Mouse (Mus musculus) neural tube, embryonic 15.5 days (tissue): ENCODE data around the gene Jag1. TPM values are rescaled to one million over a fixed set of nuclear protein-coding genes. Genes with fewer than 3 reads are reported as not detected.

ENCODE experiments used
- ATAC-seq: fragments of 200-750 bp; cut with Nextera tagmentation; 2 replicates; pipeline ENCODE4 v1.8.0; 2017; ENCODE audit warnings: mild to moderate bottlenecking, moderate TSS enrichment, moderate library complexity; ENCODE audit not compliant: low FRiP score
- H3K27ac ChIP-seq: fragments of 300-500 bp; sonication (generic); replicated peaks from 2 replicates; pipeline ENCODE4 v1.5.1; 2015; ENCODE audit warnings: mild to moderate bottlenecking, inconsistent platforms
- H3K27me3 ChIP-seq: fragments of 300-500 bp; sonication (generic); replicated peaks from 2 replicates; pipeline ENCODE4 v1.6.1; 2015; ENCODE audit warnings: inconsistent platforms
- H3K36me3 ChIP-seq: fragments of 300-500 bp; sonication (generic); 2 replicates; pipeline ENCODE4 v1.6.1; 2015; ENCODE audit warnings: inconsistent platforms
- H3K4me1 ChIP-seq: fragments of 300-500 bp; sonication (generic); 2 replicates; pipeline ENCODE4 v1.6.1; 2015; ENCODE audit warnings: inconsistent platforms
- H3K4me2 ChIP-seq: fragments of 300-500 bp; sonication (generic); 2 replicates; pipeline ENCODE4 v1.6.1; 2015; ENCODE audit warnings: inconsistent platforms, mild to moderate bottlenecking, moderate library complexity
- H3K4me3 ChIP-seq: fragments of 300-500 bp; sonication (generic); replicated peaks from 2 replicates; pipeline ENCODE4 v1.5.1; 2015; ENCODE audit warnings: mild to moderate bottlenecking, inconsistent platforms
- H3K9ac ChIP-seq: fragments of 300-500 bp; sonication (generic); replicated peaks from 2 replicates; pipeline ENCODE4 v1.6.1; 2015; ENCODE audit warnings: mild to moderate bottlenecking, inconsistent platforms
- H3K9me3 ChIP-seq: fragments of 300-500 bp; sonication (generic); replicated peaks from 2 replicates; pipeline ENCODE4 v1.6.1; 2016; ENCODE audit warnings: inconsistent platforms
- WGBS: fragments of 180-500 bp; shearing (Covaris S2); methylation state at CpG from one replicate; pipeline ENCODE4 v1.1.7; 2015; ENCODE audit warnings: mixed read lengths; 5-methylcytosine and 5-hydroxymethylcytosine counted together
- polyA plus RNA-seq: library from polyadenylated mRNA; unstranded; fragments of >200 nt; fragmentation: Nextera tagmentation; extraction: Ambion mirVana; gene quantifications from 2 replicates; pipeline ENCODE4 v1.2.1, GENCODE M21; 2015

Gene Jag1
- polyA plus RNA-seq, 1 experiment from 2014 or later, result 7.5 TPM

DNA sequence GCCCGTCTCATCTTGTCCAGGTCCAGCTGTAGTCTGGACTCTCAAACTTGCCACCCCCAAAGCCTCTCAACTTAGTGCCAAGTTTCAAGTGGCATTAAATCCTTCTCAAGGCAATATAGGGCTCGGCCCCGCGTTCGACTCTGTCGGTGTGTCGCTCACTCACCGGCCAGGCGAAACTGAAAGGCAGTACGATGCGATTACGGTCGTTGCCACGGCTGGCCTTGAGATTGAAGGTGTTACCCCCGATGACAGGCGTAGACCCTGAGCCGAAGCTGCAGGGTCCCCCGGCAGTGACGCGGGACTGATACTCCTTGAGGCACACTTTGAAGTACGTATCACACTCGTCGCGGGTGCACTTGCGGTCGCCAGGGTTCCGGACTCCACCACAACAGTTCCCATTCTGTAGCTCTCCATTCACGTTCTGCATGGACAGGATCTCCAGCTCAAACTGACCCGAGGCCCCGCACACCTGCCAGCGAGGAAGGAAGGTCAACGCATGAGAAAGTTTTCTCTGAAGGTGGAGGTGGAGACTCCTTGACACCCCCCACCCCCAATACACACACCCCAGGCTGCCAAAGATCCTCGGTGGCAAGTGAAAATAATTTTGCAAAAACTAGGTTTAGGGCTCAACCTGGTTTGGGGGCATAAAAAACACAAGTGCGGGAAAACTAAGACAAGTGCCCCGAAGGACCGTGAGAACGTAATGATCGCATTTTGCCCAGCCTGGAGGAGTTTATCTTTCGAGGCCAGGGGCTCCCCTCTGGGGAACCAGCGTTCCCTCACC is 1.0 kb downstream of the Jag1 start:
- Histone ChIP-seq H3K36me3 (no peaks in the 10 kb centered on the region), H3K4me3 (peak overlapping the region; percentile 65), H3K9ac (peak overlapping the region; percentile 67), H3K4me2 (peak overlapping the region; percentile 98), H3K27ac (peak overlapping the region; percentile 83), H3K4me1 (peaks cover 62% of the 10 kb centered on the region), H3K27me3 (no peaks in the 10 kb centered on the region), H3K9me3 (no peaks in the 10 kb centered on the region)
- under 1% methylated on average over 40 of the region's 40 CpGs for WGBS
- ATAC-seq, result no peak

GRCm38 (mm10) chr2:137114248-137115096 is 2.0 kb downstream of the Jag1 start:
- Histone ChIP-seq H3K9me3 (no peaks in the 10 kb centered on the region), H3K36me3 (no peaks in the 10 kb centered on the region), H3K27ac (peak overlapping the region; percentile 83), H3K4me2 (peak overlapping the region; percentile 98), H3K9ac (peak overlapping the region; percentile 67), H3K4me3 (peak overlapping the region; percentile 65), H3K4me1 (peaks cover 72% of the 10 kb centered on the region), H3K27me3 (no peaks in the 10 kb centered on the region)
- under 1% methylated on average over 51 of the region's 51 CpGs for WGBS
- peak; percentile 62 for ATAC-seq

DNA sequence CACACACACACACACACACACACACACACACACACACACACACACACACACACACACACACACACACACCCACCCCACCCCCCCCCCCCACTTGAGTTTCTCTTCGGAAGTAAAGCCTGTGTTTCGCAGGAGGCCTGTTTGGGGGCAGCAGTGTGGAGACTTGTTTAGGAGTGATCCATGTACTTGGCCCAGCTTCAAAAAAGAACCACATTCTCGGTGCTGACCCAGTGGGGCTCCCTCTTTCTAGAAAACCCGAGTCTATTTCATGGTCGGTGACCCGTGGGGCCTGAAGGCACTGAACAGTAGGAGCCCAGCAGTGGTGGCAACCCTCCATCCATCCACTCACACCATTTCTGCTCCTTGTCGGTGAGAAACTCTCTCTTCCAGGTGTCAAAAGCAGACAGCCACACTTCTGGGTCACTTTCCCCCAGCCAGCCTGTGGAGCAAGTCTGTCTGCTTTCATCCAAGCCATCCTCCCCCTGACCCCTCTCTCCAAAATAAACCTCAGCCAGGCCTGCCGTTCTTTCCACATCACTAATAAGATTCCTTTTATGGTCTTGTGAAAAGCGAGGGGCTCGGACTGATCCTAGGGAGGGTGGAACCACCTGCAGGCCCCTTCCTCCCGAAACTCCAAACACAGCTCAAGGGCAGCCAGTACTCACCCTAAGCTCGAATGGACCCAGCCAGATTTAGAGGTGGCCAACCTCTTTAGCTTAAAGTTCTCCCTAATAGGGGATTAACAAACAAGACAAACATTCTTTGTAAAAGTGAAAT is 3.0 kb downstream of the Jag1 start:
- H3K27ac ChIP-seq, result peak overlapping the region; percentile 83; the same call in 1 of the 2 replicates
- peaks cover 80% of the 10 kb centered on the region for H3K4me1 ChIP-seq
- 5% methylated on average over 12 of the region's 12 CpGs for WGBS
- peak overlapping the region; percentile 98 for H3K4me2 ChIP-seq
- ATAC-seq, result no peak
- no peaks in the 10 kb centered on the region for H3K36me3 ChIP-seq
- peak overlapping the region; percentile 65 for H3K4me3 ChIP-seq
- no peaks in the 10 kb centered on the region for H3K9me3 ChIP-seq
- H3K27me3 ChIP-seq, result no peaks in the 10 kb centered on the region
- H3K9ac ChIP-seq, result peak overlapping the region; percentile 67

GRCm38 (mm10) chr2:137110214-137110898 is 6.1 kb downstream of the Jag1 start:
- 13% methylated on average over 4 of the region's 4 CpGs for WGBS
- Histone ChIP-seq H3K36me3 (no peaks in the 10 kb centered on the region), H3K9me3 (no peaks in the 10 kb centered on the region), H3K9ac (no peak overlapping the region), H3K4me1 (peaks cover 74% of the 10 kb centered on the region), H3K27ac (peak overlapping the region; percentile 6), H3K4me2 (peak overlapping the region; percentile 30), H3K4me3 (no peak overlapping the region), H3K27me3 (no peaks in the 10 kb centered on the region)
- ATAC-seq, result no peak

- Histone ChIP-seq H3K9me3 (no peaks in the 10 kb centered on the region), H3K27me3 (no peaks in the 10 kb centered on the region), H3K4me3 (no peak overlapping the region), H3K36me3 (no peaks in the 10 kb centered on the region), H3K4me2 (peak overlapping the region; percentile 30), H3K4me1 (peaks cover 67% of the 10 kb centered on the region), H3K27ac (peak overlapping the region; percentile 11; the same call in 1 of the 2 replicates), H3K9ac (no peak overlapping the region)
- ATAC-seq, result no peak
- WGBS, result 21% methylated on average over 15 of the region's 15 CpGs
Observed at GRCm38 (mm10) chr2:137109321-137110213, 6.9 kb downstream of the Jag1 start.

DNA sequence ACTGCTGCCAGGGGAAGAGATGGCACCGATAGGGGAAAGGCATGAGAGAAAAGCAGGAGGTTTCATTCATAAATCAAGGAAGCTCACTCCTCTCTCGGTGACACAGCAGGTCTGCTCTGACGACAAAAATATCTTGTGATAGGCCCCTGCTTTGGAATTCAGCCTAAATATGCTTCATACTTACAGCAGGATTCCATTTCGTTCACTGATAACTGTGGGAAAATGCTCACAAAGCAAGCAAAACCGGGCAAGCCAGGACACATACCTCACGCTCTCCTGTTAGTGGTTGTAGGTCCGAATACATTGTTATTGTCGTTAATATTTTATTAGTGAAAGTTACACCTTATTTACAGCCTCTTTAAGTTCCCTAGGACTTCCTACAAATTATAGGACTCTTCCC is 8.5 kb downstream of the Jag1 start:
- 56% methylated on average over 8 of the region's 8 CpGs for WGBS
- no peaks in the 10 kb centered on the region for H3K27me3 ChIP-seq
- no peaks in the 10 kb centered on the region for H3K9me3 ChIP-seq
- H3K36me3 ChIP-seq, result no peaks in the 10 kb centered on the region
- no peak overlapping the region for H3K9ac ChIP-seq
- no peak overlapping the region for H3K27ac ChIP-seq
- no peak overlapping the region for H3K4me3 ChIP-seq
- H3K4me2 ChIP-seq, result no peak overlapping the region
- H3K4me1 ChIP-seq, result peaks cover 52% of the 10 kb centered on the region
- ATAC-seq, result no peak

- H3K27me3 ChIP-seq, result no peaks in the 10 kb centered on the region
- H3K27ac ChIP-seq, result no peak overlapping the region
- no peaks in the 10 kb centered on the region for H3K9me3 ChIP-seq
- H3K4me3 ChIP-seq, result no peak overlapping the region
- H3K4me1 ChIP-seq, result peaks cover 45% of the 10 kb centered on the region
- H3K4me2 ChIP-seq, result no peak overlapping the region
- WGBS, result 66% methylated on average over 4 of the region's 4 CpGs
- ATAC-seq, result no peak
- no peak overlapping the region for H3K9ac ChIP-seq
- no peaks in the 10 kb centered on the region for H3K36me3 ChIP-seq
Observed at GRCm38 (mm10) chr2:137107203-137107602, 9.2 kb downstream of the Jag1 start.

DNA sequence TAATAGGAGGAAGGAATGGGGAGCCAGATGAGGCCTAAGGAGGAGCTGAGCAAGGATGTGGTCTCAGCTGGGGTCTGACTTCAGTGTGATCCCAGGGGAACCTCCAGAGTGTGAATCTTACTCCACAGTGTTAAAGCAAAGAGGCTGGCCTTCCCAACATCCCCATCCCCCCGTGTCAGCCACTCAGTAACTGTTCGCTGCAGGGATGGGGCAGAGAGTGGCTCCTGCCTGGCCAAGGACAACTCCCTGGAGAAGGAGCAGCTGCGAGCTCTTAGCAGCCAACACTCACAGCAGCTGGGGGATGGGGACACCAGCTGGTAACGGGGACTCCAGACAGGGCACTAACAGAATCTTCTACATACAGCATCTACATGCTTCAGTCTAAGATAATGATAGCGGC is 15.4 kb downstream of the Jag1 start:
- H3K36me3 ChIP-seq, result no peaks in the 10 kb centered on the region
- no peak overlapping the region for H3K4me3 ChIP-seq
- H3K9ac ChIP-seq, result no peak overlapping the region
- 0 out of 2 replicates have a peak, but pooled peaks have one; percentile 26 for ATAC-seq
- no peak overlapping the region for H3K27ac ChIP-seq
- 27% methylated on average over 5 of the region's 5 CpGs for WGBS
- no peak overlapping the region for H3K4me2 ChIP-seq
- H3K27me3 ChIP-seq, result peaks cover 3% of the 10 kb centered on the region; the same call in 1 of the 2 replicates
- H3K9me3 ChIP-seq, result no peaks in the 10 kb centered on the region
- peaks cover 22% of the 10 kb centered on the region for H3K4me1 ChIP-seq

DNA sequence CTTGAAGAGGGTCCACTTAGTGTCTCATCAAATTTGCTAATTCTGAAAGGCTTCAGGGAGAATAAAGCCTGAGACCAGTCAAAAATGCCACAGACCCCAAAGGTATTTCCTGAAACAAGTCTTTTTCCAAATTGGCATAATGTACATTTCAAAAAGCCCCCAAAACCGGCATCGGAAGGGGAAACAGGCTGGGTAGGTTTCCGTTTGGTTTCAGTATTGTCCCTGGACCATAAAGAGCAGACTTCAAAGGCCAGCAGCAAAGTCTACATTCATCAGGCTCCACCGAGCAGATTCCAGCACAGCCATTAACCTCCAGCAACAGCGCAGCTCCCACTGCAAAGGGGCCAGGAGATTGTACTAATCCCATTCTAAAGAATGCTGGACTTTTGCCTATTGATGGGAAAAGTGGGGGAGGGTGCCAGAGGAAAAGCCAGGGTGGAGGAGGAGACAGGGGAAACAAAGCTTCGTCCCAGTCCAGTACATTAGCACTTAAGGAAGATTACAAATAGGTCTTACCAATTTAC is 17.2 kb downstream of the Jag1 start:
- H3K9me3 ChIP-seq, result no peaks in the 10 kb centered on the region
- H3K4me3 ChIP-seq, result no peak overlapping the region
- H3K36me3 ChIP-seq, result no peaks in the 10 kb centered on the region
- no peak overlapping the region for H3K27ac ChIP-seq
- WGBS, result 13% methylated on average over 6 of the region's 6 CpGs
- peaks cover 3% of the 10 kb centered on the region; the same call in 1 of the 2 replicates for H3K27me3 ChIP-seq
- ATAC-seq, result no peak
- H3K4me2 ChIP-seq, result no peak overlapping the region
- H3K4me1 ChIP-seq, result peaks cover 22% of the 10 kb centered on the region
- H3K9ac ChIP-seq, result no peak overlapping the region
